Mouse (Mus musculus) right cerebral cortex, postnatal 36 days (tissue): ENCODE measurements around the gene Ppp3r2.

Source experiments
- DNase-seq, 2 experiments: peaks; one replicate each; pipeline ENCODE4 v3.0.0; 2022; ENCODE audit warnings: low spot score in 2 of 2, mixed read lengths in 1 of 2

The Ppp3r2 gene

GRCm38 (mm10) chr4:49681812-49682211 is at the start of gene Ppp3r2:
Ppp3r2 (minus strand) TSS chr4:49682024.
- DNase-seq: no peak

- no peak for DNase-seq
Observed at GRCm38 (mm10) chr4:49729326-49729725, 47.5 kb upstream of the Ppp3r2 start.

- DNase-seq: no peak
Observed at GRCm38 (mm10) chr4:49723908-49724307, 42.1 kb upstream of the Ppp3r2 start.

- DNase-seq: no peak
Observed at GRCm38 (mm10) chr4:49691405-49692194, 9.8 kb upstream of the Ppp3r2 start.

- no peak for DNase-seq
Observed at GRCm38 (mm10) chr4:49688594-49689288, 6.9 kb upstream of the Ppp3r2 start.

- DNase-seq: no peak
Observed at GRCm38 (mm10) chr4:49680171-49680875, 1.5 kb downstream of the Ppp3r2 start.

GRCm38 (mm10) chr4:49676790-49677189 is 5.0 kb downstream of the Ppp3r2 start:
- DNase-seq: no peak

- no peak for DNase-seq
Observed at GRCm38 (mm10) chr4:49676071-49676470, 5.8 kb downstream of the Ppp3r2 start.

GRCm38 (mm10) chr4:49664850-49665249 is 17.0 kb downstream of the Ppp3r2 start:
- peak in 1 of 2 experiments; percentile 30 for DNase-seq

GRCm38 (mm10) chr4:49662231-49662630 is 19.6 kb downstream of the Ppp3r2 start:
- no peak for DNase-seq

- DNase-seq: no peak
Observed at GRCm38 (mm10) chr4:49661664-49662063, 20.2 kb downstream of the Ppp3r2 start.

GRCm38 (mm10) chr4:49659421-49659820 is 22.4 kb downstream of the Ppp3r2 start:
- DNase-seq: no peak

GRCm38 (mm10) chr4:49639913-49640312 is 41.9 kb downstream of the Ppp3r2 start:
- no peak for DNase-seq

GRCm38 (mm10) chr4:49637821-49638220 is 44.0 kb downstream of the Ppp3r2 start:
- DNase-seq: no peak

- DNase-seq: no peak
Observed at GRCm38 (mm10) chr4:49632139-49632481, 49.7 kb downstream of the Ppp3r2 start.

- DNase-seq: peak; percentile 93 to 96
Observed at GRCm38 (mm10) chr4:49631319-49632138, 50.3 kb downstream of the Ppp3r2 start, which contains the start of gene Rnf20. Rnf20 (plus strand) TSS chr4:49632006.

GRCm38 (mm10) chr4:49628941-49629340 is 52.9 kb downstream of the Ppp3r2 start:
- DNase-seq: no peak
